Mouse (Mus musculus): ENCODE data around the gene Meioc. TPM values are rescaled to one million over a fixed set of nuclear protein-coding genes. Genes with fewer than 3 reads are reported as not detected.

Meioc gene
- polyA plus RNA-seq, 1 experiment from 2014 or later: 0.24 TPM

- H3K9ac ChIP-seq (ENCODE audit: low read length): no peak overlapping the region
- H3K4me3 ChIP-seq (ENCODE audit: low read depth, low read length): no peak overlapping the region
- H3K9me3 ChIP-seq (ENCODE audit: control insufficient read depth, low read length): no peaks in the 10 kb centered on the region
- H3K4me1 ChIP-seq (replicated peaks; ENCODE audit: control insufficient read depth, insufficient read depth, low read length): no peaks in the 10 kb centered on the region
- WGBS: 83% methylated on average over 8 of the region's 8 CpGs
- no peak for DNase-seq (ENCODE audit: low spot score)
- H3K36me3 ChIP-seq (ENCODE audit: control insufficient read depth, insufficient read depth, low read length): no peaks in the 10 kb centered on the region
- H3K27me3 ChIP-seq (ENCODE audit: control insufficient read depth, insufficient read depth, low read length): no peaks in the 10 kb centered on the region
- no peak for ATAC-seq (replicated peaks; ENCODE audit: low FRiP score)
- no peak overlapping the region for H3K4me2 ChIP-seq (ENCODE audit: low read depth, low read length, severe bottlenecking)
- H3K27ac ChIP-seq (ENCODE audit: low read depth, low read length): no peak overlapping the region
Measured at GRCm38 (mm10) chr11:102655888-102656287, 7.6 kb upstream of the Meioc start.

- no peaks in the 10 kb centered on the region for H3K9me3 ChIP-seq (ENCODE audit: control insufficient read depth, low read length)
- H3K4me1 ChIP-seq (replicated peaks; ENCODE audit: control insufficient read depth, insufficient read depth, low read length): no peaks in the 10 kb centered on the region
- no peaks in the 10 kb centered on the region for H3K27me3 ChIP-seq (ENCODE audit: control insufficient read depth, insufficient read depth, low read length)
- ATAC-seq (replicated peaks; ENCODE audit: low FRiP score) (no peak), DNase-seq (ENCODE audit: low spot score) (no peak)
- H3K4me3 ChIP-seq (ENCODE audit: low read depth, low read length): no peak overlapping the region
- 38% methylated on average over 4 of the region's 4 CpGs for WGBS
- H3K27ac ChIP-seq (ENCODE audit: low read depth, low read length): no peak overlapping the region
- no peaks in the 10 kb centered on the region for H3K36me3 ChIP-seq (ENCODE audit: control insufficient read depth, insufficient read depth, low read length)
- H3K4me2 ChIP-seq (ENCODE audit: low read depth, low read length, severe bottlenecking): no peak overlapping the region
- no peak overlapping the region for H3K9ac ChIP-seq (ENCODE audit: low read length)
Measured at GRCm38 (mm10) chr11:102656326-102656926, 7.1 kb upstream of the Meioc start.

- Histone ChIP-seq H3K36me3 (ENCODE audit: control insufficient read depth, insufficient read depth, low read length) (no peaks in the 10 kb centered on the region), H3K4me2 (ENCODE audit: low read depth, low read length, severe bottlenecking) (no peak overlapping the region), H3K27me3 (ENCODE audit: control insufficient read depth, insufficient read depth, low read length) (no peaks in the 10 kb centered on the region), H3K9ac (ENCODE audit: low read length) (no peak overlapping the region), H3K27ac (ENCODE audit: low read depth, low read length) (no peak overlapping the region), H3K9me3 (ENCODE audit: control insufficient read depth, low read length) (no peaks in the 10 kb centered on the region), H3K4me3 (ENCODE audit: low read depth, low read length) (no peak overlapping the region), H3K4me1 (replicated peaks; ENCODE audit: control insufficient read depth, insufficient read depth, low read length) (no peaks in the 10 kb centered on the region)
- 83% methylated on average over 6 of the region's 6 CpGs for WGBS
- ATAC-seq (replicated peaks; ENCODE audit: low FRiP score) (no peak), DNase-seq (ENCODE audit: low spot score) (no peak)
Measured at GRCm38 (mm10) chr11:102656931-102657330, 6.6 kb upstream of the Meioc start.

- Histone ChIP-seq H3K9ac (ENCODE audit: low read length) (no peak overlapping the region), H3K4me3 (ENCODE audit: low read depth, low read length) (no peak overlapping the region), H3K36me3 (ENCODE audit: control insufficient read depth, insufficient read depth, low read length) (no peaks in the 10 kb centered on the region), H3K4me1 (replicated peaks; ENCODE audit: control insufficient read depth, insufficient read depth, low read length) (0 out of 2 replicates have a peak, but pooled peaks cover 2% of the 10 kb centered on the region), H3K27ac (ENCODE audit: low read depth, low read length) (no peak overlapping the region), H3K9me3 (ENCODE audit: control insufficient read depth, low read length) (peaks cover 12% of the 10 kb centered on the region), H3K4me2 (ENCODE audit: low read depth, low read length, severe bottlenecking) (0 out of 2 replicates have a peak overlapping the region, but pooled peaks have one; percentile 11), H3K27me3 (ENCODE audit: control insufficient read depth, insufficient read depth, low read length) (peaks cover 8% of the 10 kb centered on the region)
- DNase-seq (ENCODE audit: low spot score) (peak; percentile 57), ATAC-seq (replicated peaks; ENCODE audit: low FRiP score) (no peak)
- 53% methylated on average over 33 of the region's 33 CpGs for WGBS
Measured at GRCm38 (mm10) chr11:102665151-102665550, 1.6 kb downstream of the Meioc start.

GRCm38 (mm10) chr11:102665637-102666435 lies 2.3 kb downstream of the Meioc start:
- no peaks in the 10 kb centered on the region for H3K36me3 ChIP-seq (ENCODE audit: control insufficient read depth, insufficient read depth, low read length)
- H3K4me3 ChIP-seq (ENCODE audit: low read depth, low read length): no peak overlapping the region
- peaks cover 8% of the 10 kb centered on the region for H3K27me3 ChIP-seq (ENCODE audit: control insufficient read depth, insufficient read depth, low read length)
- no peak for ATAC-seq (replicated peaks; ENCODE audit: low FRiP score)
- H3K4me2 ChIP-seq (ENCODE audit: low read depth, low read length, severe bottlenecking): 0 out of 2 replicates have a peak overlapping the region, but pooled peaks have one; percentile 11
- 0 out of 2 replicates have a peak, but pooled peaks cover 2% of the 10 kb centered on the region for H3K4me1 ChIP-seq (replicated peaks; ENCODE audit: control insufficient read depth, insufficient read depth, low read length)
- H3K27ac ChIP-seq (ENCODE audit: low read depth, low read length): no peak overlapping the region
- DNase-seq (ENCODE audit: low spot score): no peak
- H3K9ac ChIP-seq (ENCODE audit: low read length): no peak overlapping the region
- peaks cover 12% of the 10 kb centered on the region for H3K9me3 ChIP-seq (ENCODE audit: control insufficient read depth, low read length)
- WGBS: 48% methylated on average over 84 of the region's 84 CpGs

- no peaks in the 10 kb centered on the region for H3K27me3 ChIP-seq (ENCODE audit: control insufficient read depth, insufficient read depth, low read length)
- ATAC-seq (replicated peaks; ENCODE audit: low FRiP score) (no peak), DNase-seq (ENCODE audit: low spot score) (peak; percentile 86)
- no peak overlapping the region for H3K4me3 ChIP-seq (ENCODE audit: low read depth, low read length)
- no peak overlapping the region for H3K27ac ChIP-seq (ENCODE audit: low read depth, low read length)
- H3K9me3 ChIP-seq (ENCODE audit: control insufficient read depth, low read length): no peaks in the 10 kb centered on the region
- no peaks in the 10 kb centered on the region for H3K4me1 ChIP-seq (replicated peaks; ENCODE audit: control insufficient read depth, insufficient read depth, low read length)
- WGBS: 66% methylated on average over 6 of the region's 6 CpGs
- no peak overlapping the region for H3K9ac ChIP-seq (ENCODE audit: low read length)
- H3K36me3 ChIP-seq (ENCODE audit: control insufficient read depth, insufficient read depth, low read length): no peaks in the 10 kb centered on the region; the same call in 1 of the 2 replicates
- no peak overlapping the region for H3K4me2 ChIP-seq (ENCODE audit: low read depth, low read length, severe bottlenecking)
Measured at GRCm38 (mm10) chr11:102690162-102690561, 26.6 kb downstream of the Meioc start.

- Histone ChIP-seq H3K4me1 (replicated peaks; ENCODE audit: control insufficient read depth, insufficient read depth, low read length) (peaks cover 4% of the 10 kb centered on the region; the same call in 1 of the 2 replicates), H3K27me3 (ENCODE audit: control insufficient read depth, insufficient read depth, low read length) (no peaks in the 10 kb centered on the region), H3K4me3 (ENCODE audit: low read depth, low read length) (no peak overlapping the region), H3K9ac (ENCODE audit: low read length) (no peak overlapping the region), H3K36me3 (ENCODE audit: control insufficient read depth, insufficient read depth, low read length) (no peaks in the 10 kb centered on the region), H3K27ac (ENCODE audit: low read depth, low read length) (no peak overlapping the region), H3K4me2 (ENCODE audit: low read depth, low read length, severe bottlenecking) (no peak overlapping the region), H3K9me3 (ENCODE audit: control insufficient read depth, low read length) (no peaks in the 10 kb centered on the region)
- 92% methylated on average over 7 of the region's 7 CpGs for WGBS
- DNase-seq (ENCODE audit: low spot score) (no peak), ATAC-seq (replicated peaks; ENCODE audit: low FRiP score) (no peak)
Measured at GRCm38 (mm10) chr11:102695289-102695688, 31.8 kb downstream of the Meioc start.

GRCm38 (mm10) chr11:102697338-102698017 lies 34.0 kb downstream of the Meioc start, which contains the start of gene Ccdc43:
Ccdc43 (minus strand) TSS chr11:102697782.
- DNase-seq (ENCODE audit: low spot score): peak; percentile 92
- Histone ChIP-seq H3K9me3 (ENCODE audit: control insufficient read depth, low read length) (no peaks in the 10 kb centered on the region), H3K4me2 (ENCODE audit: low read depth, low read length, severe bottlenecking) (peak within 1 kb of the TSS; percentile 81), H3K4me3 (ENCODE audit: low read depth, low read length) (peak within 1 kb of the TSS; percentile 65), H3K27ac (ENCODE audit: low read depth, low read length) (no peak within 1 kb of the TSS), H3K9ac (ENCODE audit: low read length) (peak within 1 kb of the TSS; percentile 89), H3K36me3 (ENCODE audit: control insufficient read depth, insufficient read depth, low read length) (no peaks in the 10 kb centered on the region), H3K27me3 (ENCODE audit: control insufficient read depth, insufficient read depth, low read length) (no peaks in the 10 kb centered on the region), H3K4me1 (replicated peaks; ENCODE audit: control insufficient read depth, insufficient read depth, low read length) (peaks cover 4% of the 10 kb centered on the region; the same call in 1 of the 2 replicates)
- WGBS: under 1% methylated on average over 45 of the region's 49 CpGs
- ATAC-seq (replicated peaks; ENCODE audit: low FRiP score): peak; percentile 89

All from forebrain, embryonic 11.5 days (tissue).